Mouse (Mus musculus) ES-Bruce4 (cell line): ENCODE measurements around the gene Hmga1b.

ENCODE experiments used
- CTCF ChIP-seq: IDR thresholded peaks from one replicate; pipeline ENCODE4 v1.8.1; 2011; ENCODE audit warnings: low read depth, low read length
- EP300 ChIP-seq: IDR thresholded peaks from 2 replicates; pipeline ENCODE4 v1.6.1; 2011; ENCODE audit warnings: low read depth, low read length; ENCODE audit not compliant: insufficient read depth
- POLR2A ChIP-seq: IDR thresholded peaks from one replicate; pipeline ENCODE4 v1.8.1; 2011; ENCODE audit warnings: low read length; ENCODE audit not compliant: insufficient read depth

- TF ChIP-seq EP300 (no peak), POLR2A (no peak), CTCF (no peak)
Measured at GRCm38 (mm10) chr11:120804274-120804673, 41.7 kb downstream of the Hmga1b start.
